Mouse (Mus musculus) heart, postnatal 36 days (tissue): ENCODE measurements at regions not wholly inside any gene's neighbourhood (a gene's known extent, or its start where the extent isn't known, plus 50 kb on each side); places are given as distances from the start of the nearest gene placed in this dataset.

Source experiments
- DNase-seq, 2 experiments: peaks; one replicate each; pipeline ENCODE4 v3.0.0; 2021 to 2022
- intact Hi-C: fragments of 180-260 bp; cut with DNase I; formaldehyde crosslinking; loops from one replicate; pipeline ENCODE4 v1.15.1; 2025

DNA sequence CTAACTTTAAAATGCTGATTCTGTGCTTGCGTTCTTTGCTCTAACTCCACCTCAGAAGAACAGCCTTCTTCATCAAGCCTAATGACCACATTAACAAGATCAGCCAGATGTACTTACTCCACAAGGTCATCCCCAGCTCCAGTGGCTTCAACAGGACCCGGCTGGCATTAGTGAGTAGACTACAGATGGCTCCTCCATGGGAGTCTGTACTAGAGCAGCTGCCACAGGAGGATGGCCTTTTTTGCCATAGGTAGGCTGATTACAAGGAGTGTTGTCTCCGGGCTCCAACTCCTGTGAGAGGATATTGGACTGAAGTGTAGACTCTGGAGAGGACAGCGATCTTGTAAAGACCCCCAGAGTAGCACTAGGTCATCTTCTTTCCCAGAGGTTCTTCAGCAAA, 729.7 kb downstream of the Galc start:
- intact Hi-C loops, result no loop called here
- no peak for DNase-seq

DNA sequence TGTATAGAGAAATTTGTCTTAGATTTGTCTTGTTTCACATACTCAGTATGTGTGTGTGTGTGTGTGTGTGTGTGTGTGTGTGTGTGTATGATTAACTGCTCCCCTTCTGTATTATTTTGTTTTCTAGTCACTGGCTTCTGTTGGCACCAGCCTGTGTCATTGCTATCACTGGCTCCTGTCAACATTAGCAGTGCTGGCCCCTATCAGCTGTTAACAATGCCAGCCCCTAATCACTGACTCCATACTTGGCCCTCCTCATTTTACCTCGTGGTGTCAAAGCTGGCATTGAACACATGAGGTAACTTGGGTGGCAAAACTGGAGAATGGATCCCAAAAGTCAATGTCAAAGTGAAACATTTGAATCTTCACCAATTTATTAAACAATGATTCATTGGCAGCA, 733.3 kb downstream of the Galc start:
- intact Hi-C loops, result no loop called here
- peak; percentile 2 to 3 for DNase-seq

- DNase-seq, result no peak
- intact Hi-C loops, result no loop called here
These were observed 739.3 kb downstream of the Galc start for GRCm38 (mm10) chr12:97519834-97520489.

GRCm38 (mm10) chr12:97517534-97517933, 741.7 kb downstream of the Galc start:
- intact Hi-C loops, result no loop called here
- DNase-seq, result no peak

GRCm38 (mm10) chr12:97515805-97516204, 743.5 kb downstream of the Galc start:
- no peak for DNase-seq
- intact Hi-C loops, result no loop called here

- intact Hi-C loops, result no loop called here
- no peak for DNase-seq
These were observed 747.4 kb downstream of the Galc start for GRCm38 (mm10) chr12:97511866-97512265.

GRCm38 (mm10) chr12:97501441-97501840, 757.8 kb downstream of the Galc start:
- DNase-seq, result no peak
- intact Hi-C loops, result no loop called here

DNA sequence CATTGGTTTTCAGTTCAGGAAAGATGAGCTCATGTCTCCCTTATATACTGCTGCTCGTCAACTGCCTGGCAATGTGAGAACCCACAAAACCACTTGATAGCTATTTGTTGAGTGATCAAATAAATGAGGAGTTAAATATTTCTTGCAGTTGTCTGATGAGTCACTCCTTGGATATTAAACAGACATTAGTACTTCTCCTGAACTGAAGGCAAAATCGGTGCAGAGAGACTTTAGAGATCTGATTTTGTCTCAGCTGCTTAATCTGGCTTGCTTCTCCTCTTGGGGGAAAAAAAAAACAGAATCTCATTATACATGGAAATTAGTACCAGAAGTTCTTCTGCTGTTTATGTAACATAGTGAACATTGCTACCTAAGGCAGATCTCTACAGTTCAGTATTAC, 775.7 kb downstream of the Galc start:
- no peak for DNase-seq
- intact Hi-C loops, result no loop called here

DNA sequence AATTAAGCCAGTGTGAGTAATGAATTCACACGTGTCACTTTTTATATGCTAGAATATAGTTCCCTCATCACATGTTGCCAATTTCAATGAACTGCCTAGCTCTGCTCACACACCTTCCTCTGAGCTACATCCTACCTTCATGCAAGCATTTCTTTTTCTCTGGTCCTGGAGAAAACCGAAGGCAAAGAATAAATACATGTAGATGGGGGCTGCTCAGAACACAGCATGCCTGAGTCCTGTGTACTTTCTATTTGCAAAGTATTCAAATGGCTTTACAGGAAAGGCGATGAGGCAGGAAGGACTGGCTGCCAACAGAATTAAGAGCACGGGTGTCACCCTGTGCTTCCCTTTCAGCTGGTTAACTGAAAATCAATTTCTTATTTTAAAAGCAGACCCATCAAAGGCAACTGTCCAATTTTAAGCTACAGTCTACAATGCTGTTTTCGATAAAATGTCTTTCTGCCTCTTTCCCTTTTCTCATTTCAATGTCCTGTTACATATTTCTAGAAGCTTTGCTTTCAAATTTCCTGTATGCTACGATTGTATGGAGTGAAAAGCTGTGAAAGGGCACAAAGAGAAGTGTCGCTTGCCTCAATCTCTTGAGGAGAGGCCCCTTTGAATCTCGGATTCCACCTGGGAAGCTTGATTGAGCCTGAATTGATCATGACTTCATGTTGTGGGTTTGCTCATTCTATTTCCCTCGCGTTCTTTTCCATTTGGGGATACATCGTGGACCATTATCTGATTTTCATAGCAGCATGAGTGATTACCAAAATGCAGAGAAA, 782.6 kb downstream of the Galc start:
- intact Hi-C loops, result no loop called here
- no peak for DNase-seq

- DNase-seq, result no peak
- intact Hi-C loops, result no loop called here
These were observed 783.5 kb downstream of the Galc start for GRCm38 (mm10) chr12:97475751-97476150.

GRCm38 (mm10) chr12:97469183-97469582, 790.1 kb downstream of the Galc start:
- intact Hi-C loops, result no loop called here

DNA sequence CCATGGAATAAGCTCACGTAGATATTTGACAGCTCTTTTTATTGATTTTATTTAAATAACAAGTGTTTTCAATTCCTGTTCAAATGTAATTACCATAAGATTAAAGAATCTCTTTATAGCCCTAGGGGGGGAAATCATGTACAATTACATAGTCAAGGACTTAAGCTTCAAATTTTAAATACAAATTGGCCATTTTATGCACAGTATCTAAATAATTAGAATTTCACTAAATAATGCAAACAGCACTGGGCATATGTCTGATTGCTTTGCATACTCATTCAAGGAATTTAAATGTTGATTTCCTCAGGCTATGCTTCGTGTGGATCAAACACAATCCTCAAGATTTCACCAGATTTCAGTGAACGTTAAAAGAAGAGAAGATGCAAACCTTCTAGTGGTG, 823.1 kb downstream of the Galc start:
- intact Hi-C loops, result no loop called here
- DNase-seq, result no peak

More at GRCm38 (mm10) chr12:97469183-97469582, 790.1 kb downstream of the Galc start:
- no peak for DNase-seq

- no peak for DNase-seq
- intact Hi-C loops, result no loop called here
These were observed 825.2 kb downstream of the Galc start for GRCm38 (mm10) chr12:97434021-97434420.

DNA sequence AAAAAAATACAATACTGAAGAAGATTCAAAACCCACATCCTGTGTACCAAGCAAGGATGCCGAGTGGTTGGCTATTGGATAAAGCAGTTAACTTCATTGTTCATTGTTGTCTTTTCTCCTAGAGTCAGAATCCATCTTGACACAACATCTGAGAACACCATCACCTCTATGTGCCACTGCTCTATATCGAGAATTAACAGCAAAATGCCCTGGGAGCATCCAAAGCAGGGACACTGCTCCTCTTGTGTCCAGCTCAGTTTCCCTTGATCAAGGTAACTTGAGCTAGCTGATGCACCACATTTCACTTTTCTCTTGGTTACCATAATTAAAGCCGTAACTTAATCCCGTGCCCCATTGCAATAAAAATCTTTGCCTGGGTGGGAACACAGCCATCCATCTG, 826.6 kb downstream of the Galc start:
- intact Hi-C loops, result no loop called here
- no peak for DNase-seq

DNA sequence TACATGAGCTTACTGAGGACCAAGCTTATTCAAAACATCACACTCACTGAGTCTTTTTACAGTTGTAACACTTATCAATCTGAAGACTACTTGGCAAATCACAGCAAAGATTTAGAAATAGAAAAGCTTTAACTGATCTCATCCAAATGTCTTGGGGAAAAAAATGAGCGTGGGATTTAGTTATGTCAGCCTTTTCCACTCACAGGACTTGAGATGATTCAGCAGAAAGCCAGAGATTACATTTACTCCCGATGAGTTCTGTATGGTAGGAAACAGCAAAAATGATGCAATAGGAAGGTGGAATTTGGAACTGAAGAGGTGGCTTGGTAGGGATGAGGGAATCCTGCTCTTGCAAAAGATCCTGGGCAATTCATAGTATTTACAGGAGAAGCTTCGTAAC, 831.0 kb downstream of the Galc start:
- intact Hi-C loops, result no loop called here
- DNase-seq, result no peak

DNA sequence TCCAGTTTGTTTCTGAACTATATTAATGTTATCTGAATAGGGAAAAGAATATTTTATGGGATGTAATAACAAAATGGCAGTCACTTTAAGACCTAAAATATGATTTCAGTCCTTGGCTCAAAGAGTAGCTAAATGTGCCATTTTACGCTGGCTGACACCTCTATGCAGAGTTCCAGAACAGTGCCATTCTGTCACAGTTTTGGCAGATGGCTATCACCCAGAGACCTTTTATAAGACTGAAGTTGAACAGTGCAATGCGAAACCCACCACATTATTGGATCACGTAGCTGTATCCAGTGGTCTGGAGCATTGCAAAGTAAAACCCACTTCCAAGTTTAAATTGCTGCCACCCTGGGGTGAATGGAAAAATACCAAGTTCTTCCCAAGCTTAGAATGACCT, 834.5 kb downstream of the Galc start:
- DNase-seq, result no peak

GRCm38 (mm10) chr12:97403440-97403839, 855.8 kb downstream of the Galc start:
- intact Hi-C loops, result no loop called here
- no peak for DNase-seq

More for the DNA sequence above, 834.5 kb downstream of the Galc start:
- intact Hi-C loops, result no loop called here

- intact Hi-C loops, result no loop called here
- no peak for DNase-seq
These were observed 856.6 kb downstream of the Galc start for GRCm38 (mm10) chr12:97402412-97403396.

DNA sequence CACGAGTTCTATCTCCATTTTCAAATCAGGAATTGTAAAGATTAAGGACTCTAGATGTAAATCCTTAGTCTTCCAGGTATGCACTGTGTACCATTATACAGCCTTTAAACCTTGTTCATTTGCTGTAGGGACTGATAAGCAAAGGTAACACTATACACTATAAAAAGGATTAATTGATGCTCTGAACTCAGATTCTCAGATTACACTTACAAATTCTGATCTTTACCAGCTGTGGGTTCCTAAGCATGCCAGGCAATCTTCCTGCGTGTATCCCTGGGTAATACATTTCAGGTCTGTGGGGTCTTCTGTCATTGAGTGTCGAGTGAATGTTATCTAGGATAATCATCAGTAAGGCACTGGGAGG, 860.7 kb downstream of the Galc start:
- intact Hi-C loops, result no loop called here

GRCm38 (mm10) chr12:97397850-97398581, 861.2 kb downstream of the Galc start:
- no peak for DNase-seq

More for the DNA sequence above, 860.7 kb downstream of the Galc start:
- DNase-seq, result no peak

More at GRCm38 (mm10) chr12:97397850-97398581, 861.2 kb downstream of the Galc start:
- intact Hi-C loops, result no loop called here
